Mouse (Mus musculus): ENCODE measurements around the gene Slc25a29. TPM values are rescaled to one million over a fixed set of nuclear protein-coding genes. Genes with fewer than 3 reads are reported as not detected.
"Not testable (repeated sequence)": the region's sequence is repeated elsewhere in the genome, so short reads cannot be mapped to it uniquely, and the experiment has no call there.

Slc25a29 gene
- total RNA-seq (2014; fragmentation: Nextera tagmentation) (0.34 and 2.9 TPM in 2 replicates), total RNA-seq (2017) (0.39 and 2.9 TPM in 2 replicates)

DNA sequence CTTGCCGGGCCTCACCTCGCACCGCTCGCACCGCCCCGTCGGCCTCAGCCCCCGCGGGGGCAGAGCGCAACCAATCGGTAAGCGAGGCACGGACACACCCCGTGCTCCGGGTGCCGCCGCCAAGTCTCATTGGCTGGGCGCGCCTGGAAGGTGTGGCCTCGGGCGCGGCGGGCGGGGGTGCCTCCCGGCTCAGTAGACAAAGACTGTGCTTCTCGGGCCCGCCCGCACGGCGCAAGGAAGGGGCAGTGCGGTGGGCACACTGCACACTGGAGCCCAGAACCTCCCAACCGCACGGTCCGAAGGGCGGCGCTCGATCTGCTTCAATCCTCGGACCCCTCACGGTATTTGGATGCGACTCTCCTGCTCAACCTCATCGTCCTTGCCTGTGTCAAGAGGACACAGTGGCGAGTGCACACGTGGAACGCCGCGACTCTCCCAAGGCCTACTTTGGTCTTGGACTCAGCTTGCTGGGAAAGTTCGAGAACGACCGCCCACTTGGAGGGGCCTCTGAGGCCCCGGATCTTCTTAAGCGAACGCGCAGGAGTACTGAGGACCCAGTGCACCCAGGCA lies at the start of gene Slc25a29, which contains the start of gene Slc25a47:
Gene Slc25a29, minus strand, starts transcription at position 44 of the 570 bp plus-strand sequence.
Gene Slc25a47, plus strand, starts transcription at position 207 of the 570 bp plus-strand sequence.
- ATAC-seq (replicated peaks; ENCODE audit: poor library complexity, severe bottlenecking) = peak; percentile 76

DNA sequence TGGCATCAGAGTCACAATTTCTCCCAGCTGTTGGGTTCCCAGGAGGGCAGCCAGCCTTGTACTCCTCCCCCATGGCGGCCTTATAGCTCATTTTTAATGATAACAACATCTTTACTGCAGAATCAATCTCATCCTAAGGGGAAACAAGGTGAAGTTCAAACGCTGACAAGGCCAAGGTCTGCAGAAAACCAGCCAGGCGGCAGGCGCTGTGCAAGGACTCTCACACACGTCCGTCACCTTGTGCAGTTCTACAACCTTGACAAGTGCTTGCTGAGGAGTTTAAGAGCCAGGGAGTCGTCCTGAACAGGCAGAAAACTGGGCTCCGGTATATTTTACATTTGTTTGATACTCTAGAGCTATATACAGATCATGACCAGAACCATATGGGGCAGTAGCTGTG lies 47.1 kb upstream of the Slc25a29 start:
- ATAC-seq (replicated peaks; ENCODE audit: poor library complexity, severe bottlenecking) = no peak

DNA sequence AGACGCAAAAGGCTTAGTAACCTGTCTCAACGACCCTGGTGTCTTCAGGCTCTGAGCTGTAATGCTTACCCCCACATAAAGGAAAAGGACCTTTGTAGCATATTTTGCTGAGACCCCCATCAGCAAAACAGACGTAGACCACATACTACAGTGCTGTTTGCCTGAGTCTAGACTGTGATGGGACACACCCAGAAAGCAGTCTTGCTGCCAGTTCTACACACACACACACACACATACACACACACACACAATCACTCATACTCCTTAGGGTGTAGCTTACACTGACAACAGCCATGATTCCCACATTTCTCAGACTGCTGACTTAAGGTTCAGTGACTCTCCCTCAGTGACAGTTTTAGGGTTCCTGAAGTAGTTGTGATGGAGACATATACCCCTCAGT lies 45.5 kb upstream of the Slc25a29 start:
- no peak for ATAC-seq (replicated peaks; ENCODE audit: poor library complexity, severe bottlenecking)

DNA sequence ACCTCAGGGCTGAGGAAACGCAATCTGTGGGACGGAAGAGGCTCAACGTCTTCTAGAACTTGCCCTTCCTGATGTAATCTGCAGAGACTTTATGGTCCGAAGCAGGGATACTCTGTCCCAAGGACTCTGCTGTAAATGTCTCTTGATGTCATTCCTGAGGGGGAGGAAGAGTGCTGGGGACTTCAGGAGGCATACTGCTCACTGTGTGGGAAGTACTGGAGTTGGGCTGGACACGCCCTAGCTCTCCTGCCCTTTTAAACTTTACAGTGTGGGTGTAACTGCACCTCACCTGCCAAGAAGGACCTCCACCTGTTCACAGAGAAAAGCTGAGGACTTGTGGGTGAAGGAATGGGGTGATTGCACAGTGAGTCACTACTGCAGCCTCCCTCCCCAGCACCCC lies 44.9 kb upstream of the Slc25a29 start:
- ATAC-seq (replicated peaks; ENCODE audit: poor library complexity, severe bottlenecking) = no peak

DNA sequence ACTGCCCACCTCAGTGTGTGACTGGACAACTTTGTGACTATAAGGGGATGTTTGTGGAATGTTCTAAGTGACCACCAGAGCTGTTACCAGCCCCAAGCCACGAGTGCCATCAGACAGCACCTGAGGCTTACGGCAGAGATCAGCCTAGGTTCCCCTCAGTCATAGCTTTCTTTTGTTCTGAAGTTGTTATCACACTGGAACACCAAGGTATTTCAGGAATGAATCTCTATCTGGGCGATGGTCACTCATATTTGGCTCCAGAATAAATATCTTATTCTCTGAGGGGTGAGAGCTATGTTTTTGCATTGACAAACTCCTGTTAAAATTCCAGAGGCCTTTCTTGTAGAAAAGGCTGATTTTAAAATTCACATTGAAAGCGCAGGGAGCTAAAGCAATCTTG lies 43.5 kb upstream of the Slc25a29 start:
- no peak for ATAC-seq (replicated peaks; ENCODE audit: poor library complexity, severe bottlenecking)

DNA sequence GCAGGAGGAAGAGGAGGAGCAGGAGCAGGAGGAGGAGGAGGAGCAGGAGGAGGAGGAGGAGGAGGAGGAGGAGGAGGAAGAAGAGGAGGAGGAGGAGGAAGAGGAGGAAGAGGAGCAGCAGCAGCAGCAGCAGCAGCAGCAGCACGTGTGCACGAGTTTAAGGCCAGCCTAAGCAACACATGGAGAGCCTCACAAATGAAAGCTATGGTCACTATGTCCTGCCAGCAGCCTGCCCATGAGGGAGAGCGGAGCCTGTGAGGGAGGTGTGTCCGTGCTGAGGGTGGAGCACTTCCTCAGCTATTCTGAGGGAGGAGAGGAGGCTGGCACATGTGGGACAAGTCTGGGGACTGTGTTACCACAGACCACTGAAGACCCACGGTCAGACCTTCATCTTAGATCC lies 37.4 kb upstream of the Slc25a29 start:
- no peak for ATAC-seq (replicated peaks; ENCODE audit: poor library complexity, severe bottlenecking)

DNA sequence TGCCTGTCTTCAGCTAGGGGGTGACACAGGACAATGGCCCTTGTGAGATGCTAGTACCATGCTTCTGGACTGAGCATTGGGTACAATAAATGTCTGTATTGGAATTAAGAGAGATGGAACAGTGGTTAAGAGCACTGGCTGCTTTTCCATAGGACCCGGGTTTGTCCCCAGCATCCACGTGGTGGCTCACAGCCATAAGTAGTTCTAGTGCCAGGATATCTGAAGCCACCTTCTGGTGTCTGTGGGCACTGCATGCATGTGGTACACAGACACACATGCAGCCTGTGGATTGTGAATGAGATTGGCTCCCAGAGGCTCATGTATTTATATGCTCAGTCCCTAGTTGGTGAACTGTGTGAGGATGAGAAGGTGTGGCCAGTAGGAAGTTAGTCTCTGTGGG lies 33.9 kb upstream of the Slc25a29 start:
- peak; percentile 67 for ATAC-seq (replicated peaks; ENCODE audit: poor library complexity, severe bottlenecking)

DNA sequence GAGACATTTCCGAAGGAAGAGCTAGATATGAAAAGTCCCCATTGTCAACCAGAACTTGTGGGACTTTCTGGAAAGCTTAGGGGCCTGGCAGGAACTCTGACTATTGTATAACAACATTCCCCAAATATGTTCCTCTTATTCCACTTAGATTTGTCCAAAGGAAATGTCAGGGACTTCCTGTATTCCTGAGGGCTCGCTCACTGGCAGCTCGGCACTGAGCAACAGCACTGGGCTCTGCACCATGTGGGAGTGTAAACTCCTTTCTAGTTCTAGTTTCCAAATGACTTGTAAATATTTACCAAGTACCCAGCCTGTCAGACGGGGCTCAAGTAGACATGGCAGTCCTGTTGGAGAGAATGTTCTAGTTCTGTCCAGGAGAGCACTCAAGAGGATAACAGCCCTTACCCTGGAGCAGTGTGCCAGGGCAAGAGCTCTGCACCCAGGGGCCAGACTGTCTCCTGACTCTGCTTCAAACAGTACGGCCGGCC lies 29.4 kb upstream of the Slc25a29 start:
- no peak for ATAC-seq (replicated peaks; ENCODE audit: poor library complexity, severe bottlenecking)

DNA sequence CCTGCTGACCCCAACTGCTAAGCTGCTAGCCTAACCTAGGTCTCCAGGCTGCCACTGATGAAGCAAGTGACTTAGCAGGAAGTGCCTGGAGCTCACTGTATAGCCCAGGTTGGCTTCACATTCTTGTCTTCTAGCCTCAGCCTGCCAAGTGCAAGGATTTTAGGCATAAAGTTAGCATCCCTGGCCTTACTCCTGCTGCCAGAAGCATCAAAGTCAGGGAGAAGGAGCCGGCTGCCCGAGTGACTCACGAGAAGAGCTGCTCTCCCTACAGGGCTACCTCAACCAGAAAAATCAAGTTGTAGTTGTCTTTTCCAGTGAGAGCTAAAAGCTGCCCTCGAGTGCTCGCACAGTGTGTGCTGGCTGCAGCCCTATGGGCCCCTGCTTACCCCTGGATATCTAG lies 22.8 kb upstream of the Slc25a29 start:
- ATAC-seq (replicated peaks; ENCODE audit: poor library complexity, severe bottlenecking) = no peak

DNA sequence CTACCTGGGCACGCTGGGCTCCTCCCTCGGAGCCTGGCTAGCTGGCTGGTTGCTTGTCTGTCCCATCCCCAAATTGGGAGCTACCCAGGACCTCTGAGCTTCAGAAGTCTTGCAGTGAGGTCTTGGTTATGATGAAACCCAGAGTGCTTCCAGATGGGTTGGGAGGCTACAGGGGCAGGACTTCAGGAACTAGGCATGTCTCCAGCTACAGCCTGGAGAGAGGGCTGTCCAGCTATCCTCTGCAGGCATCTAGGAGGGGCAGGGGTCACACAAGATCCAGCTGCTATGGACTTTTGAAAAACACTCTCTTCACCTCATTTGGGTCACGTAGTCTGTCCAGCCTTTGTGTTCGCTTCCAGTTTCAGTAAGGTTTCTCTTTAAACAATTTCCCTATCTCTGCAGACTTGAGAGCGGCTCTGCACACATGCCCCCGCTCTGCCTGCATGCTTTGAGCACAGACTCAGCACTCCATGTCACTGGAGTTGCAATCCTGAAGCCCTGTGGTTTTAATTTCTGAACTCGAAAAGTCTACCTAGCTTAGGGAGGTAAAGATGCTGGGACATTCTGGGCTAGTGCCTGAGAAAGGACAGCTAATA lies 22.0 kb upstream of the Slc25a29 start:
- no peak for ATAC-seq (replicated peaks; ENCODE audit: poor library complexity, severe bottlenecking)

DNA sequence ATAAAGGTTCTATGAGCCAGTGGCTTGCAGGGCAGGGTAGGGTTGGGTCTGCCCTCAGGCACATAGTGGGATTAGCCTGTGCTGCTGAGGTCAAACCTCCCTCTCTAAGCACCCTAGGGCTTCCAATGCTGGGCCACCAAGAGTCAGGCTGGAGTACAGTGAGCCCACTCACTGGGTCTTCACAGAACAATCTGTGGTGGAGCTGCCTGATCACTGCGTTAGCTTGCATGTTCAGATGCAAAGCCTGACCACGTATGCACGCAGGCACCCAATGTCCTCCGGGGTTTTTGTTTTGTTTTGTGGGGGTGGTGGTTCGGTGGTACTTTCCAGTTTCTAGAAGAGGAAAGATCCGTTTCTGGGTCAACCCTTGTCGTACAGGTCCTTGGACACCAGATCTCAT lies 21.4 kb upstream of the Slc25a29 start:
- no peak for ATAC-seq (replicated peaks; ENCODE audit: poor library complexity, severe bottlenecking)

DNA sequence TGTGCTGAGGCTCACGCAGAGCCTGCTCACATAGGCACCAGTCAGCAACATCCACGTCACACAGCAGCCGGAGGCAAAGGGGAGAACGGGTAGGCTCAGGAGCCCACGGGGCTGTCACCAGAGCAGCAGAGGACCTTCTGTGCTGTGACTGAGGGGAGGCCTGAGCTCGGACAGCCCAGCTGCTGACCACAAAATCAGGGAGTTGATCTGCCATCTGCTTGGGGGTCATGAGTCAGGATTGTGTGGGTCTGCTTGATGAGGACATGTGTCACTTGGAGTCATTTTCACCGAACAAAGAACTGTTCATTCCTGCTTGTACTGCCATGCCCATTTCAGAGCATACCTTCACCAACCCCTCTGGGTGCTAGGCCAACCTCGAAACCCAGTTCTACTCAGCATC lies 20.5 kb upstream of the Slc25a29 start:
- no peak for ATAC-seq (replicated peaks; ENCODE audit: poor library complexity, severe bottlenecking)

DNA sequence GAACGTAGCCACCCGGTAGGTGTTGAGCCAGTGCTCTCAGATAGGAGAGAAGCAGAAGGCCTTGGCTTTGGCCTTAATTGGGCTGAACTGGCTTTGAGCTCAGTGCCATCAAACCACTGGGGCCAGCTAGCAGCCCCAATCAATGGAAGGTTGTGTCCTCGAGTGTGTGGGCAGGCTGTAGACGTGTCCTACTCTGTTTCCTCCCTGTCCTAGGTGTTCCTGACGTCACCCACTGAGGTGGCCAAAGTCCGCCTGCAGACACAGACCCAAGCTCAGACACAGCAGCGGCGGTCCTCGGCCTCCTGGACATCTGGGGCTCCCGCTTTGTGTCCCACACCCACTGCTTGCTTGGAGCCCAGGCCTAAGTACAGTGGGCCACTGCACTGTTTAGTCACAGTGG lies 19.4 kb upstream of the Slc25a29 start:
- no peak for ATAC-seq (replicated peaks; ENCODE audit: poor library complexity, severe bottlenecking)

DNA sequence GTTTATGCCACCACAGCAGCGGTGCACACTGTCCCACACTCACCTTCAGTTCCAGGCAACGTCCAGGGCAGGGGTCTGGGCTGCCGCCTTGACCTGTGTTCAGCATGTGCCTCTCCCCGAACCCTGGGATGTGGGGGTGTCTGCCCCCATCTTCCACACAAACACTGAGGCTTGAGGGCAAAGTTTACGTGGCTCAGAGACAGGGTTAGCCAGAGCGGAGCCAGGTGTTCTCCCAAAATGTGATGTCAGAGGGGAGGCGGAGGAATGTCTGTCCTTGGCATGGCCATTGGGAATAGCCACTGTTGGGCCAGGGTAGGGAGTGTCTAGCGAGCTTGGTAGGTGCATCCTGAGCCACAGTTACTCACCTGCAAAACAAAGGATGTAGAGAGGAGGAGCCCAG lies 17.1 kb upstream of the Slc25a29 start:
- ATAC-seq (replicated peaks; ENCODE audit: poor library complexity, severe bottlenecking) = no peak; the same call in 1 of the 2 replicates

DNA sequence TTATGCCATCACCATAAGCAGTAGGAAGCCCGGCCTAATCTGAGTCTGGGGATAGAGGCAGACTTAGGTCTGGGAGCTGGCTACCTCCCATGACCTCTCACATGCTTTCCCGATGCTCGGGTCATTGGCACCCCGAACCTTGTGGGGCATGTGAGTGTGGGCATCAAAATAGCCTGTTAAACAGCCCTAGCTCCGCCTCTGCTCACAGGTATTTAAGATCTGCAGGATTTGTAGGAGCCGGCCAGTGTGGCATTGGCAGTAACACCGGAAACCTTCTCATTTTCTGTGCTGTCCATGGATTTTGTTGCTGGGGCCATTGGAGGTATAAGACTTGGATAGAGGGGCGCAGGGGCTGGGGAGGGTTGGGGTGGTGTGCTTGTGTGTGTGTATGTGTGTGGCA lies 15.2 kb upstream of the Slc25a29 start:
- no peak for ATAC-seq (replicated peaks; ENCODE audit: poor library complexity, severe bottlenecking)

DNA sequence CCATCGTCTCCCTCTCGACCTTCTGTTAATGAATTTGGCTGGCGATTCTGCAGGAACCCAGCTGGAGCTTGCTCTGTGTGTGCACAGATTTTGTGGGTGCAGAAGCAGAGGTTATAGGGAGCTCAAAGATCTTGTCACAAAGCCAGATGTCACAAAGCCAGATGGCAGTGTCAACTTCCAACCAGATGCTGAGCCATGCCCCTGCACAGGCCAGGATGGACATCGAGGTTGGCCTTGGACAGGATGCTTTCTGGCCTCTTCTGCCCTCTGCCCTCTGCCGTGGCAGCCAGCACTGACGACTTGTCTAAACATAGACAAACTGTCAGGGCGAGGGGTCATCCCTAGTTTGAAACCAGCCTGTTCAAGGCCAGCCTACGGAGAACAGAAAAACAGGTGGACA lies 14.4 kb upstream of the Slc25a29 start:
- ATAC-seq (replicated peaks; ENCODE audit: poor library complexity, severe bottlenecking) = no peak

DNA sequence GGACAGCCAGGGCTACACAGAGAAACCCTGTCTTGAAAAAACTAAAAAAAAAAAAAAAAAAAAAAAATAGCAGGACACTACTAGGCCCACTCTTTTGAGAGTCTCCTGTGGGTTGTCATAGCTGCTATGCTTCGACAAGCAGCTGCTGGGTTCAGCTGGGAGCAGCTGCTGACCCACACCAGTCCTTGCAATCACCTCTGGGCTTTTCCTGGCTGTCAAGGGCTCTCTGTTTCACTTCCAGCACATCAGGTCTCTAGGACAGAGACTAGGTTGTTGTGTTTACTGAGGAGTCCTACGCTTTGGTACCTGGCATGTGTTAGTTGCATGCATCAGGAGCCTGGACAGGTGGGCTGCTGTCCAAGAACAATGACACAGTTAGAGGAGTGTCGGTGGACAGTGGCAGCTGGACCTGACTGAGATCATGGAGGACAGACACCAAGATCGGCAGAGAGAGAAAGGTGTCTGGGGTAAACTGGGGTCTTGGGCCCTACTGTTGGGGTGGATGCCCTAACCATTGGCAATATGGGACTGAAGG lies 13.9 kb upstream of the Slc25a29 start:
- no peak for ATAC-seq (replicated peaks; ENCODE audit: poor library complexity, severe bottlenecking)

DNA sequence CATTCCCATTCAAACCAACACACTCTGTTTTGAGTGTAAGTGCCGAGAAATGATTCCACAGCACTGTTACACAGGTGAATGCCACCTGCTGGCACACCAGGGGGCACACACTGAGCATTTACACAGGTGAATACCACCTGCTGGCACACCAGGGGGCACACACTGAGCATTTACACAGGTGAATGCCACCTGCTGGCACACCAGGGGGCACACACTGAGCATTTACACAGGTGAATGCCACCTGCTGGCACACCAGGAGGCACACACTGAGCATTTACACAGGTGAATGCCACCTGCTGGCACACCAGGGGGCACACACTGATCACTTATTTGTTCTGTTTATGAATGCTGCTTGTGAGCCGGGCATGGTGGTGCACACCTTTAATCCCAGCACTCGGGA lies 12.3 kb upstream of the Slc25a29 start:
- not testable (repeated sequence) for ATAC-seq (replicated peaks; ENCODE audit: poor library complexity, severe bottlenecking)

DNA sequence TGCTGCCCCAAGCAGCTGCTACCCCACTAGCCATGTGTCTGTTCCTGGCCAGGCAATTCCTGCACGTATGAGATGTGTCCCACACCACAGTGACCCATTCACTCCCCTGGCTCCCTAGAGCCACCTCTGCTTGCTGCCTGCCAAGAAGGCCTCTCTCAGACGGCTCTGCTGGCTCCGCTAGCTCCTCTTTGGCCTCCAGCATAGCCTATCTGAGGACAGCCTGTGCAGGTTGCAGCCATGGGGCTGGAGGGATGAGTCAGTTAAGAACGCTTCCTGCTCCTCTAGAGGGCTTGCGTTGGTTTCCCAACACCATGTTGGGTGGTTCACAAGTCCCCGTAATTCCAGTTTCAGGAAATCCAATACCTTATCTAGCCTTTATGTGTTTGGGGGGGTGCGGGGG lies 7.0 kb upstream of the Slc25a29 start:
- peak; percentile 60 for ATAC-seq (replicated peaks; ENCODE audit: poor library complexity, severe bottlenecking)

DNA sequence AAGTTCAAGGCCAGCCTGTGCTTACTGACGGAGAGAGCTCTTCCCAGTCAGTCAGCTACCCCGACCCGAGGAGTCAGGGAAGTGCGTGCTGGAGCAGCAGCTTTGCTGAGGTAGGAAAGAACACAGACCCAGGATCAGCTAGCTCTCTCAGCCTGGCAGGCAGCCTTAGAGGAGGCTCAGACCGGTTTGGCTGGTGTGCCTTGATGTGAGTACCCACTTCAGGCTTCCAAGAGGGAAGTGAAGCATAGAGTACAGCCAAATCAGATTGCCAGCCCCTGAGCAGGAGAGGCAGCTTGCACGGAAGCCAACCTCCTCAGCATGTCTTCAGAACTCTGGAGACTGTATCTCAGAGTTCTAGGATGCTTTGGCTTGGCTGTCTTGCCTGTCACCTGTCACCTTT lies 5.5 kb upstream of the Slc25a29 start:
- no peak for ATAC-seq (replicated peaks; ENCODE audit: poor library complexity, severe bottlenecking)

DNA sequence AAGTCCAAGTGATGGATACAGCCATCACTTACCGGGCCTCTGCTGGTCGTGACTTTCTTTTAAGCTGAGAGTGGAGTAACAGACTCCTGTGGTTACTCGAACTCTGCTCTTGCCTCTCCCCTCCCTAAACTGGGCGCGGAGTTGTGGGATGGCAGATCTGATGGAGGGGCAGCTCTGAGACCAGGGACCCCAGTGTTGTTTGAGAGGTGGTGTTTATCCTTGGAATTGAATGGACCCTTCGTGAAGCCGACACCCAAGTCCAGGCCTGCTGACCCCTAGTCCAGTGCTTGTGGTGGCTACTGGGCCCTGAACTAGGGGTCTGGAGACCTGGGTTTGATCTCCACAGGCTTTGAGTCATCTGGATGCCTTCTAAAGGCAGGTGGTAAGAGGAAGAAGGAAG lies 1.0 kb upstream of the Slc25a29 start:
- no peak for ATAC-seq (replicated peaks; ENCODE audit: poor library complexity, severe bottlenecking)

All from granulocyte monocyte progenitor cell, adult 5-6 weeks (primary cell).